Mouse (Mus musculus) CD8-positive naive resting alpha-beta T cell, adult 2 months (primary cell): ENCODE measurements around the gene Mgst2.
A peak's percentile ranks its signal among the peaks of the same experiment; 100 is the strongest.

Source experiments
- DNase-seq, 2 experiments: peaks; one replicate each; pipeline ENCODE4 v3.0.0; 2022; ENCODE audit warnings: low read depth in 2 of 2, low spot score in 2 of 2

Gene Mgst2

DNA sequence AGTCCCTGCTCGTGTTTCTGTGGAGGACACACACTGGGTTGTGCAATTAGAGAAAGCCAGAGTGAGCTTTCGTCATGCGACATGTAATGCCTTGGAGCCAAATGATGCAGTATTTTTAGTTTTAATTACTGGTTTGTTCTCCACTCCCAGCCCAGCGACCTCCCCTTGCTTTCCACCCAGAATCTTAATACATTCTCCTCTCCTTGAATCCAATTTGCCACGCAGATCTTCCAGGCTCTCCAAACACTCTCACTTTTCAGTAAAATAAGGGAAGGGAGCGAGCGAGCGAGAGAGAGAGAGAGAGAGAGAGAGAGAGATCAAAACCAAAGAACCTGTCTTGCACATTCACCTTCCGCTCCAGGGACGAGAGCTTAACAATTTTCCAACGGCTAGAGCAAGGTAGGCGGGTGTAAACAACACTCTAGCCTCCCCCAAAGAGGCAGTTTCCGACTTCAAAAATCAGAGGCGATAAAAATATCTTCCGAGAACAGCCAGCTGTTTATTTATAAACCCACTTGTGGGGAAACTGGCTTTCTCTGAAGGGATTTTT lies 40.6 kb downstream of the Mgst2 start:
- DNase-seq, result peak in 1 of 2 experiments; percentile 5

GRCm38 (mm10) chr3:51701281-51701751 lies 41.2 kb downstream of the Mgst2 start:
- peak; percentile 37 to 44 for DNase-seq

GRCm38 (mm10) chr3:51701950-51702349 lies 41.8 kb downstream of the Mgst2 start:
- DNase-seq, result no peak

- no peak for DNase-seq
These were observed 42.6 kb downstream of the Mgst2 start for GRCm38 (mm10) chr3:51702701-51703286.

DNA sequence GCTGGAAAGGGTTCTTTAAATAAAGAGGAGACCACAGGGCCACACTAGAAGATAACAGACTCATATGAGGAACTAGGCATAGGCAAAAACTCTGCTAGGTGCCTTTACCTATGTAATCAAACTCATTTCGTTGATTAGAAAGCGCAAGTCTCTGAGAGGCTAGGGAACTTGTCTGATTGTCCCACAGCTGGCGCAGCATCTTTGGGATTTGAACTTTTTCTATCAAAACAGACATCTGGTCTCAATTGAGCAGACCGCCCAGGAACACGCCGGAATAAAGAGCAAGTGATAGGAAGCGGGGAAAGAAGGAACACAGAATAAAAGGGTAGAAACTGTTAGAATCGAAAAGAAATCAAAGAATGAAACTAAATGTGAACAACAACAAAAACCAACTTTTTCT lies 43.3 kb downstream of the Mgst2 start:
- DNase-seq, result no peak

GRCm38 (mm10) chr3:51705220-51705619 lies 45.1 kb downstream of the Mgst2 start:
- DNase-seq, result peak in 1 of 2 experiments; percentile 10

DNA sequence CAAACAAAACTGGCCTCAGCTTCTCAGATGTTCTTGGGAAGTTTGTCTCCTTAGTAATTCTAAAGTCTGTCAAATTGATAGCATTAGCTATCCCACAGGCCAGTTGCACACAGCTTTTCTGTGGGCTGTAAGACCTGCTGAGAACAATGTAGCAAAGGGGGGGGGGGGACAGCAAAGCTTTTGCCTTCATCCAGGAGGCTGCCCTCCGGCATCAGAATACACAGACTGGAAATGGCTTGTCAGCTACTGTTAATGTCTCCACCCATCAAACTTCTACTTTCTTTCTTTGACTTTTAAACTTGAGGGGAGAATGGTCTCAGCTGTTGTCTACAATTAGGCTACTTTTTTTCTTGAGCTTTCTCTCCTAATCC lies 48.2 kb downstream of the Mgst2 start:
- DNase-seq, result no peak

DNA sequence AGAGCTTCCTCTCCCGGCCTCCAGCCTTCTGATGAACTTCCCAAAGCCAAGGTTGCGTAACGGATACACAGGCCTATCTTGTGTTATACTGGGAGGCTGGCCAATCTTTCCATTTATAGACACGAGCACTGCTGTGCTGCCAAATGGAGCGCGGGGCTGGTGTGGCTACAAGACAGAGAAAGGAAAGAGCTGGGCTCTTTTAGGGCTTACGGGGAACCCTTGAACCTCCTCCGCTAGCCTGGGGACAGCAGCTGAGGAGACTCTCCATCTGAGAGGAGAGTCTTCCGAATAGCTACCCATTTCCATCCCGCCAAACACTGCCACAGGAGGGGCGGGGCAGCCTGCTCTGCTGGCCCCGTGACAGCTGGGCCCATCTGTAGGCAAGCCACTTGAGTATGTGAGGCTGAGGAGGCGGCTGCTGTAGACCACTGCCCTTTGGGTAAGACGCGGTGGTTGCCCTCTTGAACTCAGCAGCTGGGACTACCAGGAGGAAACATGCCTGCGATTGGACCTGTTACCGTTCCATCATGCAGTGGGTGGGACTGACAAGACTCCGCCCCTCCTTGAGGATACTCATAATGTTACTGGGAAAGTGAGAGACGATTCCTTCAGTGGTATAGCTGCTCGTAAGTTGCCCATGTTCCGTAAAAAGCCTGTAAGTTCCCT lies 48.7 kb downstream of the Mgst2 start:
- no peak for DNase-seq

- no peak for DNase-seq
These were observed 52.2 kb downstream of the Mgst2 start for GRCm38 (mm10) chr3:51712382-51712781.

DNA sequence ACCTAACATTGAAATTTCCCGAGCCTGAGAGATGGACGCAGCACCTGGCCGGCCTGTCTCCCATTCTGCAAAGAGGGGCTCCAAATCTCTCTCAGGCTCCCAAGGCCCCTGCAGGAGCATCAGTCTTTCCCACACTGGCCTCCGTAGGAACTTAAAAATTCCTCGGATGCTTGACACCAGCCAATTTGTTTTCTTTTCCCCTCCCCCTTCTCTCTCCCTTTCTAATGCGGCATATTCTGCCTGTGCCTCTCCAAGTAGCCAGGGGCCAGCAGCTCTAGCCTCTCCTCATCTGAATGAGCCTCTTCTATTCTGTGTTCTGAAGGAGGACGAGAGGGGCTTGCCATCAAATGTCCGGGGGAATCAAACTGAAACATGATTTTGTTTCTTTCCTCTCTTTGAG lies 53.1 kb downstream of the Mgst2 start:
- DNase-seq, result no peak

GRCm38 (mm10) chr3:51714469-51714868 lies 54.3 kb downstream of the Mgst2 start:
- no peak for DNase-seq

DNA sequence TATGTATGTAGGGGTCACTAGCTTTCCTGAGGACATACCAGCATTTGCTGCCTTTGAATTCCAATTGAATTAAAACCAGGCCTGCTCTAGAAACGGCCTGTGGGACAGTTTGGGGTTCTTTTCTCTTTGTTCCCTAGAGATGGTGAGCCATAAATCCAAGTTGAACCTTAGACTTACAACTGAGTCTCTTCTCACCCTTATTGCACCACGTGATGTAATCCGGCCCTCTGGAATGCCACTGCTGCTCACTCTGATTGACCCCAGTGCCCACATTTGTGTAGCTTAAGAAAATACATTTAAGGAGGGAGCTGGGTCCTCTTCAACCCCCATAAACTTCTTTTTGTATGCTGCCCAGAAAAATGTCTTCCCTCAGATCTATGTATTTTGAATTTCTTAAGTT lies 57.3 kb downstream of the Mgst2 start:
- DNase-seq, result no peak

DNA sequence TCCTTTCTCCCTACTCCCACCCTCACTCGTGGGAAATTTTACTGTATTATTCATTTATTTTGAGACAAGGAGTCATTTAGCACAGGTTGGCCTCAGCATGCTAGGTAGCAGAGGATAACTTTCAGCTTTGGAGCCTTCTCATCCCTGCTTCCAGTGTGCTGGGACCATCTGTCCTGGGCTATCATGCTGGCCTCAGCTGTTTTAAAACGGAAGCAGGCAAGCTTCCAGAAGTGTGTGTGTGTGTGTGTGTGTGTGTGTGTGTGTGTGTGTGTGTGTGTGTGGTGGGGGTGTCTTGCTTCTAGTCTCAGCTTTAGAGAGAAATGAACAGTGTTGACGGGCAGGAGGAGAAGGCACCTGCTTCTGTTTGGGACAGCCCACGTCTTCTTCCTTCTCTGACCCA lies 57.7 kb downstream of the Mgst2 start:
- DNase-seq, result no peak

GRCm38 (mm10) chr3:51719373-51719772 lies 59.2 kb downstream of the Mgst2 start:
- no peak for DNase-seq

- DNase-seq, result no peak
These were observed 59.8 kb downstream of the Mgst2 start for GRCm38 (mm10) chr3:51719982-51720381.

- DNase-seq, result no peak
These were observed 66.1 kb downstream of the Mgst2 start for GRCm38 (mm10) chr3:51726257-51726656.

DNA sequence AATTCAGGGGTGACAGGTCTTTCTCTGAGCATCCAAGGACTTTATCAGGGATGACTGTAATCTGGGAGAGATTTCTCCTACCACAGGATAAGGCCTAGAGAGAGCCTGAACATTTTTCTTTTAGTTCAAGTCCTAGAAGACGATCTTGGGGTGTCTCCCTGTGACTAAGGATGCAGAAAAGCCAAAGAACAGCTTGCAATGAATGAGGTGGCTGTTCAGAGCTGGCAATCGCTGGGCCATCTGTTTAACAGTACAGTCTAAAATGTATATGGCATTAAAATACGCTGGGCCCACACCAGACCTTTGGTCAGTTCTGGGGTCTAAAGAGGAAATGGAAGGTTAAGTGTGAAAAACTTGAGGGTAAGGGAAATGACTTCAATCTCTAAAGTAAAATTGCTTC lies 67.3 kb downstream of the Mgst2 start:
- no peak for DNase-seq

DNA sequence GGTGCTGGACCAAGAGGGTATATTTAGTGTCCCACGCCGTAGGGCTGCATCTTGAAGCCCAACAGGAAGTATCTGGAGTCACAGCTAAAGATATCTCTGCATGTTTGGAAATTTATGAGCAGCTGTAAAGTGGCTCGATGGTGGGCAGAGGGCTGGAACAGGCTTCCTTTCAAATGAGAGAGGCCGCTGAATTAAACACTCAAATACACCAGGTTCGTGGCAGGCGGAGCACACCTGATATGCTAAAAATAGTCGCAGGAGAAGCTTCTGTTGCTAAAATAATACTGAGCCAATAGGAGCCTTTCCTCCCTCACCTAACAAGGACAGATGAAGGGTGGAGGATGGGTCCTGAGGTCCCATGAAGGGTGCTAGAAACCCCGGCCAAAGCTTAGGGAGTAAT lies 67.8 kb downstream of the Mgst2 start:
- DNase-seq, result no peak

DNA sequence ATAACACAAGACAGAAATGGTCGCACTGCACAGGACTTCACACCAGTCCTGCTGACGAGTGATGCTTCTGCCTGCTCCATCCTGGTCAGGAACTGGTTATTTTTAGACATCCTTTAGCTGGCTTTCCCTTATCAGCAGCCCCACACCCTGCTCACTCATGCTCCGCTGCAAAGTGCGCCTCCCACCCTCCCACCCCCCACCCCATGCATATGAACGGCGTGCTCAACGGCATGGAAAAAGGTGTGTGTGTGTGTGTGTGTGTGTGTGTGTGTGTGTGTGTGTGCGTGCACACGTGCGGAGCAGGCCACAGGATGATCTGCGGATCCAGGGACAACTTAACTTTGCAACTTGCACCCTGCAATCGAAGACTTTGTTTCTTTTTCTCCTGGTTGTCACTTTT lies 68.3 kb downstream of the Mgst2 start:
- no peak for DNase-seq

- DNase-seq, result no peak
These were observed 69.2 kb downstream of the Mgst2 start for GRCm38 (mm10) chr3:51729109-51729918.

GRCm38 (mm10) chr3:51730662-51731061 lies 70.5 kb downstream of the Mgst2 start:
- DNase-seq, result no peak
